Mouse (Mus musculus) lung, embryonic 16.5 days (tissue): Measurements from ENCODE around the gene Actl6b. TPM values are rescaled to one million over a fixed set of nuclear protein-coding genes. Genes with fewer than 3 reads are reported as not detected.

ENCODE experiments used
- ATAC-seq: fragments of 200-750 bp; cut with Nextera tagmentation; 2 replicates; pipeline ENCODE4 v1.8.0; 2017; ENCODE audit warnings: low read depth, mild to moderate bottlenecking, moderate library complexity
- H3K27ac ChIP-seq: fragments of 300-500 bp; sonication (generic); 2 replicates; pipeline ENCODE4 v1.5.1; 2014; ENCODE audit warnings: mild to moderate bottlenecking, control low read depth, low read length
- H3K27me3 ChIP-seq: fragments of 300-500 bp; sonication (generic); 2 replicates; pipeline ENCODE4 v1.6.1; 2014; ENCODE audit warnings: low read depth, low read length, mixed read lengths; ENCODE audit not compliant: control insufficient read depth, insufficient read depth
- H3K36me3 ChIP-seq: fragments of 300-500 bp; sonication (generic); 2 replicates; pipeline ENCODE4 v1.6.1; 2014; ENCODE audit warnings: low read length; ENCODE audit not compliant: control insufficient read depth, insufficient read depth
- H3K4me1 ChIP-seq: fragments of 300-500 bp; sonication (generic); replicated peaks from 2 replicates; pipeline ENCODE4 v1.6.1; 2014; ENCODE audit warnings: low read length, mixed read lengths; ENCODE audit not compliant: control insufficient read depth, insufficient read depth
- H3K4me2 ChIP-seq: fragments of 300-500 bp; sonication (generic); 2 replicates; pipeline ENCODE4 v1.6.1; 2014; ENCODE audit warnings: low read depth, low read length, control low read depth
- H3K4me3 ChIP-seq: fragments of 300-500 bp; sonication (generic); 2 replicates; pipeline ENCODE4 v1.5.1; 2014; ENCODE audit warnings: mild to moderate bottlenecking, low read length, control low read depth
- H3K9ac ChIP-seq: fragments of 300-500 bp; sonication (generic); 2 replicates; pipeline ENCODE4 v1.6.1; 2014; ENCODE audit warnings: low read length, control low read depth
- H3K9me3 ChIP-seq: fragments of 300-500 bp; sonication (generic); 2 replicates; pipeline ENCODE4 v1.6.1; 2016; ENCODE audit warnings: low read length; ENCODE audit not compliant: control insufficient read depth
- WGBS: fragments of 180-500 bp; shearing (Covaris S2); extraction: QIAGEN DNeasy Blood & Tissue Kit; methylation state at CpG from one replicate; pipeline ENCODE4 v1.1.7; 2014; 5-methylcytosine and 5-hydroxymethylcytosine counted together
- polyA plus RNA-seq: library from polyadenylated mRNA; unstranded; fragments of >200 nt; fragmentation: Nextera tagmentation; extraction: Ambion mirVana; gene quantifications from 2 replicates; pipeline ENCODE4 v1.2.1, GENCODE M21; 2015

The Actl6b gene
- polyA plus RNA-seq, 1 experiment from 2014 or later: 0.51 TPM

DNA sequence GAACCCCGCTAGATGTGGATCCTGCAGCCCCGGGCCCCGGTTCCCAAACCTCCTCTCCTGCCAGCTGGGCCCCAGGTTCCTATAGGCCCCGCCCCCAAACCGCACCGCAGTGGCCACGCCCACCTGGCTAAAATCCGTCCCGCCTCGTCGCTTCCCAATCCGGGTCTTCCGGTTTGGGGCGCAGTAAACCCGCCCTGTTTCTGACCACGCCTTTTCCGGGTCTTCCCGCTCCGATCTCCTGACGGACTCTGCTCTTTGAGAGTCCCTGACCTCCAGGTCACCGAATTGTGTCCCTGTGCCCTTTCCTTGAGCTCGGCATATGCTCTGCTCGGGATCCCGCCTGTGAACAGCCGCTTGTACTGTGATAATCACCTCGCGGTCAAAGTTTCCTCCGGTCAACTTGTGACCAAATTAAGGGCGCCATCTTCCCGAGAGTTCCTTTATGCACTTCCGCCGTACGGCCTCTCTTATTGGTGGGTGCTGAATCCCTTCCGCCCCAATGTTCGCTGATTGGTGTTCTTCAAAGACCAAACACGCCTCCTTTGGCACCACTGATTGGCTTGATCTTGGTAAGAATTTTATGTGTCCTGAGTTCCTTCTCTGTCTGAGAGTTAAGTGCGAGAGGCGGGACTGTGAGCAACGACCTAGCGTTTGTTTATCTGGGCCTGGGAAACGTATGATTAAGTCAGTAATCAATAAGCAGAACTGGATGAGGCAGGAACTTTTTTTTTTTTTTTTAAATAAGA lies 47.5 kb downstream of the Actl6b start, which contains the start of gene Mospd3:
Gene Mospd3 (minus strand): TSS at position 440 of the 746 bp plus-strand sequence.
- H3K4me3 ChIP-seq: peak within 1 kb of the TSS; percentile 78
- under 1% methylated on average over 41 of the region's 41 CpGs for WGBS
- H3K4me1 ChIP-seq: peaks cover 19% of the 10 kb centered on the region
- ATAC-seq: peak; percentile 96
- H3K36me3 ChIP-seq: no peaks in the 10 kb centered on the region
- no peaks in the 10 kb centered on the region for H3K9me3 ChIP-seq
- no peaks in the 10 kb centered on the region for H3K27me3 ChIP-seq
- H3K9ac ChIP-seq: peak within 1 kb of the TSS; percentile 93
- H3K4me2 ChIP-seq: peak within 1 kb of the TSS; percentile 95
- H3K27ac ChIP-seq: peak within 1 kb of the TSS; percentile 93

DNA sequence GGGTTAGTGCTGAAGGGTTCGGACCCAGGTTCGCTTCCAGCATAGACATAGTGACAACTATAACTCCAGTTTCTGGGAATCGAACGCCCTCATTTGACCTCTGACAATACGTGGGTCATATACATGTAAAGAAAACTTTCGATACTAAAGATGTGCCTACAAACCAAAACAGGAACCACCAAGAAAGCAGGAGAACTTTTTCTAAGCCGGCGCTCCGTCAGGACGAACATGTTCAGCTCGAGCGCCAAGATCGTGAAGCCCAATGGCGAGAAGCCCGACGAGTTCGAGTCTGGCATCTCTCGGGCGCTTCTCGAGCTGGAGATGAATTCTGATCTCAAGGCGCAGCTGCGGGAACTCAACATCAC lies 48.0 kb downstream of the Actl6b start:
- no peak for ATAC-seq
- Histone ChIP-seq H3K4me2 (peak overlapping the region; percentile 77), H3K27ac (peak overlapping the region; percentile 79), H3K27me3 (no peaks in the 10 kb centered on the region), H3K4me1 (peaks cover 19% of the 10 kb centered on the region), H3K9me3 (no peaks in the 10 kb centered on the region), H3K9ac (peak overlapping the region; percentile 73), H3K4me3 (peak overlapping the region; percentile 78), H3K36me3 (no peaks in the 10 kb centered on the region)
- 1% methylated on average over 22 of the region's 22 CpGs for WGBS

DNA sequence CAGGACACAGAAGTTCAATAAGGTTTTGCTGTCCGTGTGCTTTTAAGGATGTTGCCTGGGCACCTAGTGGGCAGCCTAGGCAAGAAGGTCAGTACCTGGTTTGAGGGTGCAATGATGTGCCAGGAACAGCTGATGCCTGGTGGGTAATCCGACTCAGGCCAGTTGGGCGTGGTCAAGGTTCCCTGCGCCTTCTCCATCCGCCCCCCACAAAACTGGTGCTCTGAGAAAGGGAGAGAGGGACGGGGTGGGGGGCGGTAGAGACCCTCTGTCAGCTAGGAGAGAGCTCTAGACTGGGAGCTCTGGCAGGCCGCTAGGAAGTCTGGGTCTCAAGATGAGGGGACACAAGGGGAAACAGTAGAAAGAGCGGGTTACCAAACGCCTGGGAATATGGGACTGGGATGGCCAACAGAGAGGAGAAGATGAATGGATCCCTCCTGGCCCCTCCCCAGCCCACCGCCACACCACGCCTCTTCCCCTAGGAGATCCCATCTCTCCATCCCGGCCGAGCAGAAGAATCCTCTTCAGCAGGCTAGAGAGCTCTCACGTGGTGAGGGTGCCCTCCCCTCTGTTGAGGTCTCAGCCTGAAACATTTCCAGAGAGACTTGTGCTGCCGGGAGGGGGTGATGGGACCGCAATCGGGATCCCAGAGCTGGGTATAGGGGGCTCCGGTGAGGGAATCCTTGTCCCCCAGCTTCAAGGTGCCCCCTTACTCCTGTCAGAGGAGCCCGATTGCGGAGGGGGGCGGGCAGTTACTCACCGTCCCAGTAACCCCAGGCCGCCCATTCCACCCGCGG lies 54.7 kb downstream of the Actl6b start:
- no peak; the same call in 1 of the 2 replicates for ATAC-seq
- Histone ChIP-seq H3K9me3 (no peaks in the 10 kb centered on the region), H3K4me2 (peak overlapping the region; percentile 41), H3K9ac (peak overlapping the region; percentile 53), H3K36me3 (no peaks in the 10 kb centered on the region; the same call in 1 of the 2 replicates), H3K27ac (no peak overlapping the region), H3K4me3 (peak overlapping the region; percentile 26), H3K4me1 (peaks cover 36% of the 10 kb centered on the region), H3K27me3 (no peaks in the 10 kb centered on the region)
- WGBS: 23% methylated on average over 26 of the region's 26 CpGs

DNA sequence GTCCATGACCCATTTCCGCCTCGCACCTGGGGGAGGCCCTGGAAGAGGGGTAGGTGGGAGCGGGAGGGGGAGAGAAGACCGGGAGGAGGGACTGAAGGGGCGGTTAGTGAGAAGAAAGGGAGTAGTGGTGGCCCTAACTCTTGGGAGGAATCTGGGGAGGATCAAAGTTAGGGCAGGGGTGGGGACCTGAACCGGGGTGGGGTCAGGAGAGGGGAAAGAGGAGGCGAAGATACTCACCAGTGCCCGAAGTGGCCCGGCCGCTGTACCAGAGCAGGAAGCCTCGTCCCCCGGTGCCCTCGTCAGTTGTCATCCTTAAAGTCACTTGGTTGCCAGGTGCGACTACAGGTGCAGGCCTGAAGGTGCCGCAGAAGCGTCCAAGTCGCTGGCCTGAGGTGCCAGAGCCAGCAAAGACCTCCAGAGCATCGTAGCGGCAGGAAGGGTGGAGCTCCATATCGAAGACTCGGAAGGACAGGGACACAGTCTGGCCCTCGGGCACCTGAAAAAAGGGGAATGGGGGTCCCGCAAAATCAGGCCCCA lies 55.4 kb downstream of the Actl6b start:
- 19% methylated on average over 23 of the region's 23 CpGs for WGBS
- H3K27ac ChIP-seq: no peak overlapping the region
- peak overlapping the region; percentile 53 for H3K9ac ChIP-seq
- no peaks in the 10 kb centered on the region; the same call in 1 of the 2 replicates for H3K36me3 ChIP-seq
- no peak for ATAC-seq
- H3K4me3 ChIP-seq: peak overlapping the region; percentile 26
- no peaks in the 10 kb centered on the region for H3K27me3 ChIP-seq
- H3K9me3 ChIP-seq: no peaks in the 10 kb centered on the region
- H3K4me1 ChIP-seq: peaks cover 36% of the 10 kb centered on the region
- peak overlapping the region; percentile 41 for H3K4me2 ChIP-seq

DNA sequence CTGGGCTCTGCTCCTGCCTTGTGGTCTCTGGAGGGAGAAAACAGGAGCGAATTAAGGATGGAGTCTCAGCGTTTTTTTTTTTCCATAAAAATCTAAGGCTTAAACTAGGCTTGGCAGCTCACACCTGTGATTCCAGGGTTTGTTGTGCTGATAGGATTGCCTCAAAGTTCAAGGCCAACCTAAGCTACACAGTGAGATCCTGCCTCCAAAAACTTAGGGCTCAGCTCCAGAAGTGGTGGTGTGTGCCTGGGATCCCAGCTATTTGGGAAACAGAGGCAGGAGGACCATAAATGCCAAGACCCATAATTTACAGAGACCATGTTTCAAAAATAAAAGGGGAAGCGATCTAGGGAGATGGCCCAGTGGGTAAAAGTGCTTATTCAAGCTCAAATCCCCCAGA lies 56.0 kb downstream of the Actl6b start:
- H3K9ac ChIP-seq: peak overlapping the region; percentile 53
- H3K4me1 ChIP-seq: peaks cover 36% of the 10 kb centered on the region
- no peak for ATAC-seq
- no peak overlapping the region for H3K27ac ChIP-seq
- peak overlapping the region; percentile 61 for H3K4me2 ChIP-seq
- no peak overlapping the region; the same call in 1 of the 2 replicates for H3K4me3 ChIP-seq
- H3K9me3 ChIP-seq: no peaks in the 10 kb centered on the region
- no peaks in the 10 kb centered on the region; the same call in 1 of the 2 replicates for H3K36me3 ChIP-seq
- 68% methylated on average over 3 of the region's 3 CpGs for WGBS
- H3K27me3 ChIP-seq: no peaks in the 10 kb centered on the region

DNA sequence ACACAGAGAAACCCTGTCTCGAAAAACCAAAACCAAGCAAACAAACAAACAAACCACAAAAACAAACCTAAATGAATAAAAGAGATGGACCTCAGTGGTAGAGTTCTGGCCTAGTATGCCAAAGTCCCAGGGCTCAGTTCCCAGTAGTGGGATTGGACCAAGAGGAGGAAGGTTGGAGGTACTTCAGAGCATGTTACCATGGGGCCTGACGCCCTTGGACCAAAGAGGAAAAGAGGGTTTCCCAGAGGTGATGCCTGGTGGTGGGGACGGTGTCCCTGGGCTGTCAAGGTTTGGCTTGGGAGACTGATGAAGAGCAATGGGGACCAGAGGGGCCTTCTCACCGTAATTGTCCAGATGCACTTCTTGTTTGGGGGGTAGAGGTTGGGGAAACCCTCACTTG lies 56.7 kb downstream of the Actl6b start:
- Histone ChIP-seq H3K4me2 (peak overlapping the region; percentile 61), H3K36me3 (no peaks in the 10 kb centered on the region; the same call in 1 of the 2 replicates), H3K4me1 (peaks cover 36% of the 10 kb centered on the region), H3K27me3 (no peaks in the 10 kb centered on the region), H3K9me3 (no peaks in the 10 kb centered on the region), H3K4me3 (peak overlapping the region; percentile 48), H3K9ac (peak overlapping the region; percentile 67), H3K27ac (peak overlapping the region; percentile 96)
- 0 out of 2 replicates have a peak, but pooled peaks have one; percentile 0 for ATAC-seq
- 44% methylated on average over 4 of the region's 4 CpGs for WGBS

DNA sequence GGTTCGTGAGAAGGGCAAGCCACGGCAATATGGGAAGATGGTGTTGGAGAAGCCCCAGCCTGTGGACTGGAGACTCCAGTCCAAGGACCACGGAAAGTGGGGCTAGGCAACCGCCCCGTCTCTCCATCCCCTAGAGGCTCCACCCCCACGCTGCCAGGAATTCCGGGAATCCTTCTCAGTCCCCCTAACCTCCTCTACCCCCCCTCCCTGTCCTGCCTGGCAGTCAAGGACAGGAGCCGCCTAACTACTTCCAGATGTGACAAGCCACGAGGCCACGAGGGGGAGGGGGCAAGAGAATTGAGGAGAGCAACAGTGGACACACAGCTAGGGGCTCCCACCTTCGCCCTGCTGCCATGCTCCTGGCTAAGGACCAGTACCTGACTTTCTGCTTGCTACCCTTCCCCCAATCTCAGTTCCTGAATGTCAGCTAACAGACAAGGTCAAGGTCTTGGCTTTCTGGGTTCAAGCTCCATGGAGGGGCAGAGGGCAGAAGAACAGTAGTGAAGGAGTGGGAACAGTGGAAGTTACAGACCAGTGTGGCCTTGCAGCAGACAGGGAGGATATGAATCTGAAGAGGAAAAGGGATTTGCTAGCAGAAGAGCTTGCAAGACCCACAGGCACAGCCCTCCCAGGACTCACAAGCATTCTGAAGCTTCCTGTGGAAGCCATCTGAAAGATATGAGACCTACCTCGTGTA lies 57.4 kb downstream of the Actl6b start:
- no peaks in the 10 kb centered on the region for H3K9me3 ChIP-seq
- peak overlapping the region; percentile 61 for H3K4me2 ChIP-seq
- H3K36me3 ChIP-seq: no peaks in the 10 kb centered on the region; the same call in 1 of the 2 replicates
- WGBS: 8% methylated on average over 12 of the region's 12 CpGs
- peaks cover 36% of the 10 kb centered on the region for H3K4me1 ChIP-seq
- peak overlapping the region; percentile 96 for H3K27ac ChIP-seq
- peak; percentile 86 for ATAC-seq
- H3K9ac ChIP-seq: peak overlapping the region; percentile 67
- peak overlapping the region; percentile 48 for H3K4me3 ChIP-seq
- no peaks in the 10 kb centered on the region for H3K27me3 ChIP-seq

DNA sequence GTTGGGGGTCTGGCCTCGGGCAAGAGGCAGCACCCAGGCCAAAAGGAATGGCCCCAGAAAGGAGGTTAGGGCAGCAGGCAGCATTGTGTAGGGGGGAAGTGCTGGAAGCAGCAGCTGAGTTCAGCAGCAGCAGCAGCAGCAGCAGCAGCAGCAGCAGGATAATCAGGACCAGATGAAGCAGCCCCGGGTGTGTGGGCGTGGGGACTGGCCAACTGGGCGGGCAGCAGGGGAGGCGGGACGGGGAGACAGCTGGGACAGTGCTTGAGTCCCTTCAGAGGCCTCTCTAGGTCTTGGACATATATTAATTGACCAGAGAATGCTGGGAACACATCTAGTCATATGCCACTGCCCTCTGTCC lies 57.9 kb downstream of the Actl6b start:
- H3K4me1 ChIP-seq: peaks cover 36% of the 10 kb centered on the region
- H3K4me3 ChIP-seq: peak overlapping the region; percentile 48
- peak; percentile 82 for ATAC-seq

More for the DNA sequence above, 57.9 kb downstream of the Actl6b start:
- Histone ChIP-seq H3K36me3 (no peaks in the 10 kb centered on the region; the same call in 1 of the 2 replicates), H3K27ac (peak overlapping the region; percentile 96), H3K9me3 (no peaks in the 10 kb centered on the region), H3K27me3 (no peaks in the 10 kb centered on the region), H3K9ac (peak overlapping the region; percentile 67), H3K4me2 (peak overlapping the region; percentile 61)
- 11% methylated on average over 6 of the region's 6 CpGs for WGBS
